Mouse (Mus musculus) kidney, adult 2 months (tissue): ENCODE data around the gene Srr. TPM values are rescaled to one million over a fixed set of nuclear protein-coding genes. Genes with fewer than 3 reads are reported as not detected.

ENCODE experiments used
- DNase-seq: peaks from one replicate; pipeline ENCODE4 v3.0.0; 2021
- H3K27ac ChIP-seq: fragments of 200-500 bp; 2 replicates; pipeline ENCODE4 v1.5.1; 2012; ENCODE audit warnings: low read depth, low read length, control low read depth, inconsistent platforms; ENCODE audit not compliant: insufficient read depth
- H3K27me3 ChIP-seq: fragments of 200-500 bp; replicated peaks from 2 replicates; pipeline ENCODE4 v1.6.1; 2012; ENCODE audit warnings: mild to moderate bottlenecking, moderate library complexity, low read length, inconsistent platforms; ENCODE audit not compliant: control insufficient read depth, insufficient read depth
- H3K36me3 ChIP-seq: fragments of 200-500 bp; 2 replicates; pipeline ENCODE4 v1.6.1; 2012; ENCODE audit warnings: mild to moderate bottlenecking, moderate library complexity, low read length, inconsistent platforms; ENCODE audit not compliant: control insufficient read depth, insufficient read depth
- H3K4me1 ChIP-seq: fragments of 200-500 bp; 2 replicates; pipeline ENCODE4 v1.6.1; 2011; ENCODE audit warnings: low read length; ENCODE audit not compliant: control insufficient read depth, insufficient read depth
- H3K4me3 ChIP-seq: fragments of 200-500 bp; 2 replicates; pipeline ENCODE4 v1.5.1; 2011; ENCODE audit warnings: mild to moderate bottlenecking, low read depth, low read length, control low read depth; ENCODE audit not compliant: insufficient read depth
- CTCF ChIP-seq: fragments of 200-500 bp; conservative IDR thresholded peaks from 2 replicates; pipeline ENCODE4 v1.5.1; 2011; ENCODE audit warnings: low read depth, mild to moderate bottlenecking, control low read depth, low read length, moderate library complexity, mixed read lengths; ENCODE audit not compliant: insufficient read depth, insufficient read length
- POLR2A ChIP-seq: fragments of 200-500 bp; IDR thresholded peaks from one replicate; pipeline ENCODE4 v1.6.1; 2011; ENCODE audit warnings: low read depth, low read length, control low read depth
- WGBS: fragments of 180-500 bp; shearing (Covaris S2); methylation state at CpG from one replicate; pipeline ENCODE4 v1.1.7; 2018; 5-methylcytosine and 5-hydroxymethylcytosine counted together
- polyA plus RNA-seq: library from polyadenylated mRNA; depleted of rRNA; stranded (reverse); fragments of >200 nt; gene quantifications from 2 replicates; pipeline ENCODE4 v1.2.3, GENCODE M21; 2012; rRNA removed

Srr gene
- polyA plus RNA-seq, 1 experiment = 52.0 TPM

DNA sequence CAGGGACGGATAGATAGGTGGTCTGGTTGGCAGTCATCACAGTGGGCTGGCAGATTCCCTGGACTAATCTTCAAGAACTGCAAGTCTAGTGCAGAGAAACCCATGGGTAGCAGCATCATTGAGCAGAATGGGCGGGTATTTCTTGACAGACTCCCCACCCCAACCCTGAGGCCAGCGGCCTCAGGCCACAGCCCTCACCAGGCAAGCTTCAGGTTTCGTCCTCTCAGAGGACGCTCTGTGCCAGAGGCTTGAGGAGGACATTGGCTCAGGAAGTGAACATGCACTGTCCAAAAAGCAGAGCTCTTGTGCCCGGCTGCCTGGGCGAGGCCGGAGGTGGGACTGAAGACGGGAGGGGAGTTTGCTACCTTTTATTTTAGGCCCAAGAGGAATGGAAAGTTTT is 61.3 kb downstream of the Srr start:
- 94% methylated on average over 9 of the region's 9 CpGs for WGBS

GRCm38 (mm10) chr11:74863471-74863870 is 62.3 kb downstream of the Srr start:
- TF ChIP-seq POLR2A = no peak
- TF ChIP-seq CTCF = peak; percentile 47
- H3K4me1 ChIP-seq = no peaks in the 10 kb centered on the region
- no peak overlapping the region for H3K27ac ChIP-seq
- H3K4me3 ChIP-seq = no peak overlapping the region
- H3K27me3 ChIP-seq = no peaks in the 10 kb centered on the region
- peak; percentile 38 for DNase-seq
- WGBS = 43% methylated on average over 11 of the region's 11 CpGs
- no peaks in the 10 kb centered on the region for H3K36me3 ChIP-seq

More for the DNA sequence above, 61.3 kb downstream of the Srr start:
- Histone ChIP-seq H3K27ac (no peak overlapping the region), H3K27me3 (no peaks in the 10 kb centered on the region), H3K4me3 (no peak overlapping the region), H3K4me1 (0 out of 2 replicates have a peak, but pooled peaks cover 1% of the 10 kb centered on the region), H3K36me3 (no peaks in the 10 kb centered on the region)
- TF ChIP-seq POLR2A = no peak
- TF ChIP-seq CTCF = no peak
- DNase-seq = no peak

GRCm38 (mm10) chr11:74862129-74862528 is 63.6 kb downstream of the Srr start:
- Histone ChIP-seq H3K27ac (no peak overlapping the region), H3K27me3 (no peaks in the 10 kb centered on the region), H3K4me1 (no peaks in the 10 kb centered on the region), H3K36me3 (no peaks in the 10 kb centered on the region), H3K4me3 (no peak overlapping the region)
- no peak for TF ChIP-seq CTCF
- TF ChIP-seq POLR2A = no peak
- WGBS = 76% methylated on average over 5 of the region's 5 CpGs
- no peak for DNase-seq

DNA sequence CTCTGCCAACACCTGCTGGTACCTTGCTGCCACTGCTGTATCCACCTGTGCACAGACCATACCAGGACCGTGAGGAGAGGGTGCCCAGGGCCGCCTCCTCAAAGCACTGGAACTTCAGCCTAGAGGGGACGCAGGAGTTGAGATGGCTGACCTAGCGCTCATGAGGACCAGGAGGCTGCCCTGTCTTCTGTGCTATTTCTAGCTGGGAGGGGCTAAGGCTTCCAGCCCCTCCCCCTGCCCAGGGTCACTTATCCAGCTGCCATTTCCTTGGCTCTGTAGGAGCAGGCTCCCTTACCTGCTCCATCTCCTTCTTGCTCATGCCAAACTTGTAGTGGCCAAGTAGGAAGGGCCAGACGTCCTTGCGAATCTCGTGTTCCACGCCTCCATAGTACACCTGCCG is 68.0 kb downstream of the Srr start:
- Histone ChIP-seq H3K36me3 (no peaks in the 10 kb centered on the region), H3K4me3 (no peak overlapping the region), H3K4me1 (no peaks in the 10 kb centered on the region; the same call in 1 of the 2 replicates), H3K27ac (no peak overlapping the region), H3K27me3 (no peaks in the 10 kb centered on the region)
- TF ChIP-seq CTCF (no peak), POLR2A (no peak)
- no peak for DNase-seq
- 86% methylated on average over 9 of the region's 9 CpGs for WGBS

Other genes starting within 250 kb of the Srr start
- 20.5 and 26.7 TPM in 2 replicates for gene Pafah1b1, start 201.3 kb downstream of the Srr start, polyA plus RNA-seq
- 3.2 and 3.8 TPM in 2 replicates for gene Mettl16, start 155.1 kb downstream of the Srr start, polyA plus RNA-seq
- gene Mnt, start 95.0 kb downstream of the Srr start, polyA plus RNA-seq = 12.8 and 13.9 TPM in 2 replicates
- gene Sgsm2, start 28.9 kb downstream of the Srr start, polyA plus RNA-seq = 27.5 and 31.0 TPM in 2 replicates
- 6.3 and 6.6 TPM in 2 replicates for gene Tsr1, start 27.9 kb downstream of the Srr start, polyA plus RNA-seq
- 35.2 and 40.1 TPM in 2 replicates for gene Smg6, start 125 bp downstream of the Srr start, polyA plus RNA-seq
- gene Hic1, start 243.6 kb upstream of the Srr start, polyA plus RNA-seq = 8.6 and 12.6 TPM in 2 replicates